Mouse (Mus musculus): ENCODE data around the gene Lrrc43.

- TF ChIP-seq CTCF (conservative IDR thresholded peaks at IDR 0.05; ENCODE audit: low read length) (no peak), POU5F1 (IDR thresholded peaks at IDR 0.05; ENCODE audit: borderline replicate concordance, low read length) (no peak), NANOG (IDR thresholded peaks at IDR 0.05; ENCODE audit: borderline replicate concordance, low read length) (no peak)
Measured at GRCm38 (mm10) chr5:123522166-123522565, 33.1 kb downstream of the Lrrc43 start.

Measured in E14TG2a.4 (cell line).